Mouse (Mus musculus) lung, adult 2 months (tissue): ENCODE results near the gene Metrn. TPM values are rescaled to one million over a fixed set of nuclear protein-coding genes. Genes with fewer than 3 reads are reported as not detected.
"Not testable (repeated sequence)": the region's sequence is repeated elsewhere in the genome, so short reads cannot be mapped to it uniquely, and the experiment has no call there.

Experiments used
- DNase-seq: peaks from one replicate; pipeline ENCODE4 v3.0.0; 2022
- H3K4me1 ChIP-seq: fragments of 200-500 bp; 2 replicates; pipeline ENCODE4 v1.6.1; 2011; ENCODE audit warnings: low read length; ENCODE audit not compliant: control insufficient read depth, insufficient read depth
- H3K4me3 ChIP-seq: fragments of 200-500 bp; replicated peaks from 2 replicates; pipeline ENCODE3; 2011; ENCODE audit warnings: low read depth, mild to moderate bottlenecking, control low read depth, low read length; ENCODE audit errors: extremely low read depth
- CTCF ChIP-seq: fragments of 200-500 bp; IDR thresholded peaks from 2 replicates; pipeline ENCODE4 v1.5.1; 2011; ENCODE audit warnings: mild to moderate bottlenecking, low read length, control low read depth; ENCODE audit not compliant: insufficient read depth
- POLR2A ChIP-seq: fragments of 200-500 bp; IDR thresholded peaks from 2 replicates; pipeline ENCODE4 v1.6.1; 2011; ENCODE audit warnings: low read depth, mild to moderate bottlenecking, control low read depth, low read length, borderline replicate concordance; ENCODE audit errors: extremely low read depth
- WGBS: fragments of 180-500 bp; shearing (Covaris S2); methylation state at CpG from one replicate; pipeline ENCODE4 v1.1.7; 2018; 5-methylcytosine and 5-hydroxymethylcytosine counted together
- polyA plus RNA-seq: library from polyadenylated mRNA; depleted of rRNA; stranded (reverse); fragments of >200 nt; gene quantifications from 2 replicates; pipeline ENCODE4 v1.2.3, GENCODE M21; 2012

The Metrn gene
- polyA plus RNA-seq, 1 experiment, result 44.9 TPM

DNA sequence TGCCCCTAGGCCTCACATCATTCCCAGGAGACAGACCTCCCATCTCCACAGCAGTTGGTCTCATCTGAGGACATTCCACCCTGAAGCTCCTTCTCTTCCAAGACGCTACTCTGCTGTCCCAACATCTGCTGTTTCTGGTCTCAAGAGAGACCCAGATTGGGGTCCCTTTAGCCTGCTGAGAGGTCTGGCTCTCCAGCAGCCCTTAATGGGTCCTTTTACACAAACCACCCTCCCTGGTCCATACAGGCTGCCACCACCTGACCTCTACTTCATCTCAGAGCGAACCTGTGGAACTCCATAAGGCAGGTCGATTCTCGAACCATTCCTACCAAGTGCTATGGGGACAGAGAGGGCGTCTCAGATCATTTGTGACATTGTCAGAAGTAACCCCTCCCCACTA lies 11.1 kb upstream of the Metrn start:
- Histone ChIP-seq H3K4me1 (no peaks in the 10 kb centered on the region; the same call in 1 of the 2 replicates), H3K4me3 (no peak overlapping the region)
- 37% methylated on average over 5 of the region's 5 CpGs for WGBS
- DNase-seq, result no peak
- TF ChIP-seq POLR2A (no peak), CTCF (no peak)

DNA sequence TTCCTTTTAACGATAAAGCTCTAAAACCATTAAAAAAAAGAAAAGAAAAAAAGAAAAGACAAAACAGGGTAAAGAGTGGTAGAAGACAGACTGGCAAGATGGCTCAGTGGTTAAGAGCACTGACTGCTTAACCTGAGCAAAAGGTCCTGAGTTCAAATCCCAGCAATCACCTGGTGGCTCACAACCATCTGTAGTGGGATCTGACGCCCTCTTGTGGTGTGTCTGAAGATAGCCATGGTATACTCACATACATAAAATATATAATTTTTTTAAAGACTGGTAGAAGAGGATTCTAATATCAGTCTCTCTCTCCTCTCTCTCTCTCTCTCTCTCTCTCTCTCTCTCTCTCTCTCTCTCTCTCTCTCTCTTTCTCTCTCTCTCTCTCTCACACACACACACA lies 10.5 kb upstream of the Metrn start:
- not testable (repeated sequence) for DNase-seq, H3K4me1 ChIP-seq, H3K4me3 ChIP-seq
- 40% methylated on average over 2 of the region's 2 CpGs for WGBS

DNA sequence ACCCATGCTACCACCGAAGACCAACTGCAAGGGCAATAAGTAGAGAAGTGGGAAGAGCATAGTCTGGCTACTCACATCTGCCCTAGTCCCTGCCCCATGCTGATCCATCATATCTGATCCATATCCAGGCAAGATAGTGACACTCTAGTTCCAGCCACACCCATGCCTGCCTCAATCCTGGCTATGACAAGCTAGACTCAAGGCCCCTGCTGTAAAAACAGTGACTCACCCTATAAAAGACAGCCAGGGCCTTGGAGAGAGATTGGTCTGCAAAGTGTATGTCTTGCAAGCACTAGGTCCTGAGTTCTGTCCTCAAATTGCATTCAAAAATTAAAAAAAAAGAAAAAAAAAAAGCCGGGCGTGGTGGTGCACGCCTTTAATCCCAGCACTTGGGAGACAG lies 9.6 kb upstream of the Metrn start:
- Histone ChIP-seq H3K4me1 (no peaks in the 10 kb centered on the region; the same call in 1 of the 2 replicates), H3K4me3 (no peak overlapping the region)
- no peak for DNase-seq
- TF ChIP-seq POLR2A (no peak), CTCF (no peak)
- 77% methylated on average over 4 of the region's 4 CpGs for WGBS

DNA sequence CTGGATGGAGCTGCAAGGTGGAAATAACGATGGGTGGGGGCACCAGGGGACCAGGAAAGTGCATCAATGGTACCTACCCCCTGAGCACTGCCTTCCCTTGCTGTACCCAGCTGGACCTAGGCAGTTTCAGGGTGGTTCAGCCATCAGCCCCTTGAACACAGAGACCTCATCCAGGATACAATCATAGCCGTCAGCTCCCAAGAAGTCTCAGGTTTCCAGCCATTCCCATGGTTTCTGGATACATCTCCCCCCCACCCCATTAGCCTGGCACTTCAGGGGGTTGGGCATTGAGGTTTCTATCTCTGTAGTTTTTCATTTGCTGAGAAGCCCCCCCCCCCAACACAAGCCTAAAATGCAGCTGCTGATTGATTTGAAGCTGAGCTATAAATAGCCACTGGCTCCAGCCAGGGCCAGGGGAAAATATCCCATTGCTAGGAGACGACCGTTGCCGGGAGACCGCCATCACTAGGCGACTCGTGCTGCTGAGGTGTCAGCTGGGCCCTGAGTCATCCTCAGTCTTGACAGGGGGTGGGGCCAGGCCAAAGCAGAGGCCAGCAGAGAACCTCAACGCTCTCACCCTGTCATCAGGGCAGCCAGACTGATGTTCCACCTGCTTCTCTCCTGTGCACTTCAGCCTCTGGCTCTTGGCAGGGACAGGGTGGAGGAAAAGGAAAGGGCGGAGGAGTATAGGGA lies 6.0 kb upstream of the Metrn start:
- H3K4me3 ChIP-seq, result no peak overlapping the region
- no peaks in the 10 kb centered on the region for H3K4me1 ChIP-seq
- no peak for DNase-seq
- 4% methylated on average over 10 of the region's 10 CpGs for WGBS
- TF ChIP-seq CTCF (no peak), POLR2A (no peak)

DNA sequence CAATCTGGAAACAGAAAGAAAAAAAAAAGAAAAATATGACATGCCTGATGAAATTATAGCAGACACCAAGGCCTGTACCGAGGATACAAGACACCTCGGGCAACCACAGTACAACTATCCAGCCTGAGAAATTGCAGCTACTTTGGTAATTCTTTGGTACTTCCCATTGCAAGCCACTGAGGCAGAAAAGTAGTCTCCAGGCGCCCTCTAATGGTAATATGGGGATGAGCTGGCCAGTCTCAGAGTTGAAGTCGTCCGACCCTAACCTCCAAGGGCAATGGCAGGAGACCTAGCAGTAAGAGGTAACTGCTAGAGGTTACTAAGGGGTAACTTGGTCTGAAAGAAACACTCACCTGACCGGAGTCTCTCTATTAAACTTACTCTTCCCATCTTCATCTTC lies 4.1 kb upstream of the Metrn start:
- Histone ChIP-seq H3K4me1 (peaks cover 7% of the 10 kb centered on the region; the same call in 1 of the 2 replicates), H3K4me3 (no peak overlapping the region)
- TF ChIP-seq POLR2A (no peak), CTCF (peak; percentile 76)
- WGBS, result 4% methylated on average over 6 of the region's 6 CpGs
- DNase-seq, result peak; percentile 45

DNA sequence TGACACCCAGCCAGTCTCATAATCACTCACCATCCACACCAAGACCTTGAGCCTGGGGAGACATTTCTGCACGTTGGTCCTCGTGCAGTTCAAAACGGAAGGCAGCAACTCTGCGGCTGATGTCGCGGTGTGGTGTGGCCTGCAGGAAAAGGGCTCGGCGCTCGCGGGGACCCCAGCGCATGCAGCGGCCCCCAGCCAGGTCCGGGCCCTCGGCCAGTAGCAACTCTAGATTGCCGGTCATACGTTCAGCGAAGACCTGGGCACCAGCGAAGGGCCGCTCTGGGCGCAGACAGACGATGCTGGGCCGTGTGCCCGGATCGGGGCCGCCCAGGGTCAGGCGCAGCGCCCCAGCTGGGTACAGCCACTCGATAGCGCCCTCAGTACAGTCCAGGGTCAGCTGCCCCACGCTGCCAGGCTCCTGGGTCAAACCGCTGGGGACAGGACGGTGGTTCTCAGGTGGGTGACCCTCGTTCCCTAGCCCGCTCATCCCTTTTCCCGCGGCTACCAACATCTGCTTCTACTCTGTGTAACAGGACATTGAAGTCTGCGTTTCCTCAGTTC lies 645 bp downstream of the Metrn start:
- DNase-seq, result peak; percentile 33
- Histone ChIP-seq H3K4me1 (peaks cover 13% of the 10 kb centered on the region), H3K4me3 (peak overlapping the region; percentile 74)
- 2% methylated on average over 37 of the region's 37 CpGs for WGBS
- TF ChIP-seq CTCF (no peak), POLR2A (no peak)

DNA sequence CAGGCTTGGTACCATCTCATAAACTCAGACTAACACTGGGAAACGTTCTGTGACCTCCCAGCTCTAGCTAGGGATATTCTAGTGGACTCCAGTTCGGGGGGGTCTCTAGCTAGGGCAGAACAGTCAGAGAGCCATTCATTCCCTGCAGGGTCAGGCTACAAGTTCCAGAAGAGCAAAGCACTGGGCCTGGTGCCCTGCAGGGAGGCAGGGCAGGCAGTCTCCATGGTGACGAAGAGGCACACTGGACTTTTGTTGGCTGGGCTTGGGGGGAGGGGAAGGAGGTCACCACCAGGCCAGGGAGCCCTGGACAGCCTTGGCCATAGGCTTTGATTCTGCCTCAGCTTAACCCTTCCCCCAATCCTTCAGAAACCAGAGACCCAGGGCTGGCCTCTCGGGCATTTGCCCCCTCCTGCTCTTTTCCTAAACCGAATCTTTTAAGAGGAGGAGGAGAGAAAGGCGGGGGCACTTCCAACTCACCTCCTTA lies 1.3 kb downstream of the Metrn start, which contains the start of gene AC134908.4:
Gene AC134908.4, minus strand, starts transcription at position 51 of the 484 bp plus-strand sequence.
- Histone ChIP-seq H3K4me3 (peak within 1 kb of the TSS; percentile 74), H3K4me1 (peaks cover 14% of the 10 kb centered on the region)
- 49% methylated on average over 6 of the region's 6 CpGs for WGBS
- DNase-seq, result no peak
- TF ChIP-seq CTCF, result no peak
- no peak for TF ChIP-seq POLR2A

DNA sequence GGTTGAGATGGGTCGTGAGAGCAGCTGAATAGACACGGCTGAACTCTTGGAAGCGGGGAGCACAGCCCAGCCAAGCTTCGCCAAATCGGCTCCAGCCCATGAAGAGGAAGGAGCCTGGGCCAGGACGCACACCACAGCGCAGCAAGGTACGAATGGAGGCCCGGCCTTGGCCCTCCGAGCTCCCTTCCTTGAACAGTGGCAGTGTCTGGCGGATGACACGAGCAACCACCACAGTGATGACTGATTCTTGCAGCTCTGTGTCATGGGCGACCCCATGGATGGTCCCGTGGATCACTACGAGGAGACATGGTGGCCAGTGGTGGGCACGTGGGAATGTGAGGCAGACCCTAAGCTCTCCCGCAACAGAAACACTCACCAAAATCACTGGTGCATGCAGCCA lies 1.9 kb downstream of the Metrn start:
- H3K4me3 ChIP-seq, result no peak overlapping the region
- 91% methylated on average over 17 of the region's 17 CpGs for WGBS
- no peak for TF ChIP-seq CTCF
- no peak for TF ChIP-seq POLR2A
- H3K4me1 ChIP-seq, result peaks cover 14% of the 10 kb centered on the region
- no peak for DNase-seq

DNA sequence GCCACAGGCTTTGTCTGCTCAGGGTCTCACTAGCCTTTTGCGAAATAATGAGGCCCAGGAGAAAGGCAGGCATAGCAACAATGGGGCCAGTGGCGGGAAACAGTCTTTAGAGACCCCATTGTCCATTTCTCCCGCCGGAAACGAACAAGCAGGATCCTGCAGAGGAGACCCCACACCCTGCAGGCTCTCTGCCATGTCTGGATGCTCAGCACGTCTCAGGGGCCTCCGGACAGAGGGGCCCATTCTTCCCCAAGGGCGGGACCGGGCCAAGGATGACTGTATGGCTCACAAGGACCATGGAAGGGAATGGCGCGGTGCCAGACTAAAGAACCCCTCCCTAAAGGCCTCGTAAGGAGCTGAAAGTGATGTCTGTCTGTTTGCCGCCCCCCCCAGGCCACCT lies 2.7 kb downstream of the Metrn start:
- TF ChIP-seq CTCF, result no peak
- no peak for TF ChIP-seq POLR2A
- Histone ChIP-seq H3K4me3 (no peak overlapping the region), H3K4me1 (peaks cover 14% of the 10 kb centered on the region)
- no peak for DNase-seq
- 74% methylated on average over 13 of the region's 13 CpGs for WGBS

DNA sequence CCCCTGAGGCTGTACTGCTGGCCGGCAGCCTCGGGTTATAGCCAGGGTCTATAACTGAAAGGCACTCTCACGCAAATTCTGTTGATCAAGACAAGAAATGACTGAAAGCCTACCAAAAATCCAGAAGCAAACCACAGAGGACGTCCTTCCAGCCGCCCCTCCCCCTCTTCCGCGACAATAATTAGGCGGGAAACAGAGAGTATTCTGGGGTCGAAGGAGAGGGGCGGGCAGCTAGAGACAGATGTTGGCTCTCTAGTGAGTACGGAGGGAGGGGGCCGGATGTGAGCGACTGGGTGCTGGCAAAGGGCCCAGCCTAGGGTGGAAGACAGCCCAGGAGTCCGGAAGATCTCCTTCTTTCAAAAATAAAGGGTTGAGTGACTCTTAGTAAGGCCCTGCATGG lies 4.3 kb downstream of the Metrn start, which contains the start of gene Fam173a:
Gene Fam173a, minus strand, starts transcription at position 287 of the 400 bp plus-strand sequence.
- WGBS, result 1% methylated on average over 14 of the region's 14 CpGs
- Histone ChIP-seq H3K4me1 (peaks cover 14% of the 10 kb centered on the region), H3K4me3 (peak within 1 kb of the TSS; percentile 62)
- TF ChIP-seq CTCF (no peak), POLR2A (0 out of 2 replicates have a peak, but pooled peaks have one; percentile 22)
- DNase-seq, result peak; percentile 60
